Mouse (Mus musculus) spleen, adult 2 months (tissue): ENCODE results near the gene Gm11037. TPM values are rescaled to one million over a fixed set of nuclear protein-coding genes. Genes with fewer than 3 reads are reported as not detected.

Experiments
- DNase-seq, 2 experiments: peaks; one replicate each; pipeline versions ENCODE4 v3.0.0 to v3.0.0-alpha.2; 2012 to 2021; ENCODE audit warnings: low spot score in 2 of 2, low read depth in 1 of 2
- H3K27ac ChIP-seq: fragments of 200-500 bp; 2 replicates; pipeline ENCODE4 v1.5.1; 2012; ENCODE audit warnings: low read length, inconsistent platforms; ENCODE audit not compliant: insufficient read depth
- H3K27me3 ChIP-seq: fragments of 200-500 bp; 2 replicates; pipeline ENCODE4 v1.6.1; 2012; ENCODE audit warnings: mild to moderate bottlenecking, moderate library complexity, low read length, inconsistent platforms; ENCODE audit not compliant: control insufficient read depth, insufficient read depth
- H3K36me3 ChIP-seq: fragments of 200-500 bp; 2 replicates; pipeline ENCODE4 v1.6.1; 2012; ENCODE audit warnings: mild to moderate bottlenecking, low read length, inconsistent platforms; ENCODE audit not compliant: control insufficient read depth, insufficient read depth
- H3K4me1 ChIP-seq: fragments of 200-500 bp; 2 replicates; pipeline ENCODE4 v1.6.1; 2011; ENCODE audit warnings: inconsistent platforms; ENCODE audit not compliant: control insufficient read depth, insufficient read depth, insufficient read length
- H3K4me3 ChIP-seq: fragments of 200-500 bp; 2 replicates; pipeline ENCODE4 v1.5.1; 2011; ENCODE audit warnings: mild to moderate bottlenecking, inconsistent platforms; ENCODE audit not compliant: insufficient read depth, insufficient read length; ENCODE audit errors: extremely low read depth
- CTCF ChIP-seq: fragments of 200-500 bp; IDR thresholded peaks from 2 replicates; pipeline ENCODE4 v1.5.1; 2011; ENCODE audit warnings: mild to moderate bottlenecking, inconsistent platforms; ENCODE audit not compliant: insufficient read depth, insufficient read length, insufficient replicate concordance; ENCODE audit errors: extremely low read depth
- POLR2A ChIP-seq: fragments of 200-500 bp; IDR thresholded peaks from 2 replicates; pipeline ENCODE4 v1.6.1; 2011; ENCODE audit warnings: low read depth, low read length, inconsistent platforms
- WGBS: fragments of 180-500 bp; shearing (Covaris S2); methylation state at CpG from one replicate; pipeline ENCODE4 v1.1.7; 2018; 5-methylcytosine and 5-hydroxymethylcytosine counted together
- polyA plus RNA-seq: library from polyadenylated mRNA; depleted of rRNA; stranded (reverse); fragments of >200 nt; gene quantifications from 2 replicates; pipeline ENCODE4 v1.2.3, GENCODE M21; 2012

Gm11037 gene
- polyA plus RNA-seq, 1 experiment = not detected

- TF ChIP-seq CTCF (no peak), POLR2A (no peak)
- WGBS = 86% methylated on average over 11 of the region's 11 CpGs
- Histone ChIP-seq H3K27me3 (no peaks in the 10 kb centered on the region), H3K4me3 (no peak overlapping the region), H3K4me1 (peaks cover 3% of the 10 kb centered on the region; the same call in 1 of the 2 replicates), H3K36me3 (no peaks in the 10 kb centered on the region), H3K27ac (peak overlapping the region; percentile 30; the same call in 1 of the 2 replicates)
- DNase-seq = no peak
Observed at GRCm38 (mm10) chr2:131135521-131136139, 2.3 kb downstream of the Gm11037 start.

- Histone ChIP-seq H3K36me3 (no peaks in the 10 kb centered on the region), H3K4me1 (peaks cover 3% of the 10 kb centered on the region; the same call in 1 of the 2 replicates), H3K27ac (no peak overlapping the region), H3K4me3 (no peak overlapping the region), H3K27me3 (no peaks in the 10 kb centered on the region)
- no peak for DNase-seq
- TF ChIP-seq CTCF = no peak
- TF ChIP-seq POLR2A = no peak
- WGBS = 92% methylated on average over 4 of the region's 4 CpGs
Observed at GRCm38 (mm10) chr2:131138296-131138695, 5.0 kb downstream of the Gm11037 start.

- H3K4me1 ChIP-seq = peaks cover 3% of the 10 kb centered on the region; the same call in 1 of the 2 replicates
- no peaks in the 10 kb centered on the region for H3K27me3 ChIP-seq
- WGBS = 94% methylated on average over 7 of the region's 7 CpGs
- H3K4me3 ChIP-seq = no peak overlapping the region
- no peaks in the 10 kb centered on the region for H3K36me3 ChIP-seq
- no peak for TF ChIP-seq CTCF
- TF ChIP-seq POLR2A = no peak
- no peak overlapping the region for H3K27ac ChIP-seq
- no peak for DNase-seq
Observed at GRCm38 (mm10) chr2:131138760-131139159, 5.5 kb downstream of the Gm11037 start.

- Histone ChIP-seq H3K27ac (no peak overlapping the region), H3K36me3 (no peaks in the 10 kb centered on the region), H3K4me3 (no peak overlapping the region), H3K27me3 (no peaks in the 10 kb centered on the region), H3K4me1 (peaks cover 3% of the 10 kb centered on the region; the same call in 1 of the 2 replicates)
- TF ChIP-seq CTCF = no peak
- no peak for TF ChIP-seq POLR2A
- no peak for DNase-seq
- 89% methylated on average over 5 of the region's 5 CpGs for WGBS
Observed at GRCm38 (mm10) chr2:131139287-131139686, 6.0 kb downstream of the Gm11037 start.

- no peaks in the 10 kb centered on the region for H3K27me3 ChIP-seq
- WGBS = 94% methylated on average over 5 of the region's 5 CpGs
- TF ChIP-seq POLR2A = no peak
- TF ChIP-seq CTCF = no peak
- H3K36me3 ChIP-seq = no peaks in the 10 kb centered on the region
- peaks cover 2% of the 10 kb centered on the region; the same call in 1 of the 2 replicates for H3K4me1 ChIP-seq
- H3K4me3 ChIP-seq = no peak overlapping the region
- DNase-seq = no peak
- no peak overlapping the region for H3K27ac ChIP-seq
Observed at GRCm38 (mm10) chr2:131139886-131140532, 6.7 kb downstream of the Gm11037 start.

- no peaks in the 10 kb centered on the region for H3K27me3 ChIP-seq
- 80% methylated on average over 5 of the region's 5 CpGs for WGBS
- DNase-seq = no peak
- no peak overlapping the region for H3K4me3 ChIP-seq
- no peak for TF ChIP-seq CTCF
- TF ChIP-seq POLR2A = no peak
- no peaks in the 10 kb centered on the region for H3K36me3 ChIP-seq
- no peak overlapping the region for H3K27ac ChIP-seq
- no peaks in the 10 kb centered on the region for H3K4me1 ChIP-seq
Observed at GRCm38 (mm10) chr2:131140533-131140905, 7.2 kb downstream of the Gm11037 start.
